ENCODE assay signal across 21 mouse cellular contexts in the genomic region with DNA sequence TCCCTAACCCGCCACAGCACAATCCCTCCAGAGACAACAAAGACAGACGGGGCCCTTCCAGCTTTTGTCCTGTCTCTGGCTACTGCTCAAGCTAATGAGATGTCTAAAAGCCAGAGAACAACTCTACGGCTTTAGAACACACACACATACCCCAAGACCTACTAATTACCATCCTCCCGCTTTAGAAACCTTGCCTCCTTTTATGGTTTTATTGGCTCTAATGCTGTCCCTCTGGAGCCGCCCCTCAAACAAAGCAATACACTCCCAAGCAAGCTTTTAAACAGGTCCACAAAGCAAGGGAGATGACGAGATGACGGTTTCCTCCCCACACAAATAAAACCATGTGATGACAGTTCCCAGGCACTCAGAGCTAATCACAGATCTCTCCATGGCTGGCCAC. TPM values are rescaled to one million over a fixed set of nuclear protein-coding genes. Genes with fewer than 3 reads are reported as not detected.
DNase-seq lines count a peak whose midpoint lies in the region; ATAC-seq and TF ChIP-seq lines count a peak whose summit lies in the region.
"Had no signal": no experiment of that assay in that cellular context is flagged by ENCODE, and none has a peak within 500 bp of the region (broad histone marks: within the 10 kb centered on the region; RNA-seq: fewer than 3 reads in every experiment).

No protein-coding gene starts in this region.

- ATAC-seq in intestine, embryonic 15.5 days, result peak; percentile 61; the same call in 1 of the 2 replicates
- no peak for ATAC-seq in intestine, postnatal 0 days
- ATAC-seq in forebrain, embryonic 13.5 days, result peak; percentile 16; the same call in 1 of the 2 replicates
- ATAC-seq: inflammation-experienced regulatory T-cells, adult 6 months had no signal

- no peak overlapping the region for H3K27ac ChIP-seq in intestine, embryonic 15.5 days
- H3K27ac ChIP-seq in intestine, postnatal 0 days (ENCODE audit: low read depth, low read length), result no peak overlapping the region
- peak overlapping the region; percentile 54 for H3K27ac ChIP-seq in forebrain, embryonic 13.5 days
- H3K27ac ChIP-seq: heart, embryonic 10.5 days; kidney, embryonic 15.5 days; stomach, embryonic 15.5 days had no signal

- H3K9me3 ChIP-seq in intestine, embryonic 15.5 days, result no peaks in the 10 kb centered on the region
- H3K9me3 ChIP-seq in intestine, postnatal 0 days (ENCODE audit: control insufficient read depth), result no peaks in the 10 kb centered on the region
- H3K9me3 ChIP-seq in forebrain, embryonic 13.5 days (replicated peaks), result no peaks in the 10 kb centered on the region
- H3K9me3 ChIP-seq: heart, embryonic 10.5 days; kidney, embryonic 15.5 days; stomach, embryonic 15.5 days had no signal

- DNase-seq in embryo, embryonic 10.5 days (ENCODE audit: low spot score), result peak; percentile 43
- DNase-seq in mesoderm, embryonic 11.5 days (ENCODE audit: low read depth, low spot score), result peak; percentile 16
- no peak for DNase-seq in natural killer cell, adult 2 months (ENCODE audit: low spot score in 2 of 2)
- no peak for DNase-seq in retina, postnatal 1 day
- no peak for DNase-seq in frontal cortex, postnatal 14 days (ENCODE audit: low spot score in 2 of 2)
- DNase-seq: adrenal gland, postnatal 14 days; B cell, adult 2 months; cerebellum, adult 9-10 months; heart, postnatal 10 days; layer of hippocampus, postnatal 36 days; lung, adult 18-20 months; lung, postnatal 4 days had no signal

- H3K36me3 ChIP-seq in intestine, embryonic 15.5 days, result peaks cover 21% of the 10 kb centered on the region
- H3K36me3 ChIP-seq in intestine, postnatal 0 days (ENCODE audit: control insufficient read depth, insufficient read depth), result peaks cover 44% of the 10 kb centered on the region
- H3K36me3 ChIP-seq in forebrain, embryonic 13.5 days (ENCODE audit: poor library complexity, severe bottlenecking), result peaks cover 59% of the 10 kb centered on the region

- no peaks in the 10 kb centered on the region for H3K27me3 ChIP-seq in intestine, embryonic 15.5 days (replicated peaks)
- H3K27me3 ChIP-seq in intestine, postnatal 0 days (replicated peaks; ENCODE audit: control insufficient read depth, insufficient read depth, low read length), result no peaks in the 10 kb centered on the region
- H3K27me3 ChIP-seq in forebrain, embryonic 13.5 days, result no peaks in the 10 kb centered on the region
- H3K27me3 ChIP-seq: kidney, embryonic 15.5 days; stomach, embryonic 15.5 days had no signal

- no peak overlapping the region for H3K4me2 ChIP-seq in intestine, embryonic 15.5 days (replicated peaks)
- H3K4me2 ChIP-seq in intestine, postnatal 0 days (replicated peaks; ENCODE audit: low read depth), result no peak overlapping the region
- peak overlapping the region; percentile 7; the same call in 1 of the 2 replicates for H3K4me2 ChIP-seq in forebrain, embryonic 13.5 days
- H3K4me2 ChIP-seq: kidney, embryonic 15.5 days; stomach, embryonic 15.5 days had no signal

- no peak overlapping the region for H3K4me3 ChIP-seq in intestine, embryonic 15.5 days (replicated peaks)
- H3K4me3 ChIP-seq in intestine, postnatal 0 days (ENCODE audit: low read depth, low read length), result no peak overlapping the region
- H3K4me3 ChIP-seq in forebrain, embryonic 13.5 days, result no peak overlapping the region
- H3K4me3 ChIP-seq: erythroblast, embryonic 14.5 days; heart, embryonic 10.5 days; kidney, embryonic 15.5 days; stomach, embryonic 15.5 days had no signal

- no peak overlapping the region for H3K9ac ChIP-seq in intestine, embryonic 15.5 days
- no peak overlapping the region for H3K9ac ChIP-seq in intestine, postnatal 0 days (ENCODE audit: low read depth, low read length)
- H3K9ac ChIP-seq in forebrain, embryonic 13.5 days, result no peak overlapping the region
- H3K9ac ChIP-seq: kidney, embryonic 15.5 days; stomach, embryonic 15.5 days had no signal

- no peak for TF ChIP-seq CTCF in intestine, postnatal 0 days (IDR thresholded peaks at IDR 0.05; ENCODE audit: low read depth)

- 53% methylated on average over 7 of the region's 7 CpGs for WGBS in intestine, embryonic 15.5 days
- WGBS in intestine, postnatal 0 days, result 49% methylated on average over 7 of the region's 7 CpGs
- WGBS in forebrain, embryonic 13.5 days, result 8% methylated on average over 7 of the region's 7 CpGs

- H3K4me1 ChIP-seq in intestine, embryonic 15.5 days (replicated peaks), result no peaks in the 10 kb centered on the region
- no peaks in the 10 kb centered on the region for H3K4me1 ChIP-seq in intestine, postnatal 0 days (replicated peaks; ENCODE audit: control insufficient read depth, insufficient read depth, low read length)
- peaks cover 43% of the 10 kb centered on the region for H3K4me1 ChIP-seq in forebrain, embryonic 13.5 days
- H3K4me1 ChIP-seq: stomach, embryonic 15.5 days had no signal

RNA-seq across cellular contexts. Expression of a gene that starts 32.0 kb away (rescaled TPM):
- 35.6 and 38.2 TPM in 2 replicates for polyA plus RNA-seq in intestine, embryonic 15.5 days (2015; fragmentation: Nextera tagmentation; extraction: Ambion mirVana)
- 36.1 TPM in 2 replicates for polyA plus RNA-seq in intestine, postnatal 0 days (2015; fragmentation: Nextera tagmentation; extraction: Ambion mirVana)
- polyA plus RNA-seq in forebrain, embryonic 13.5 days (2015; fragmentation: Nextera tagmentation; extraction: Ambion mirVana), result 53.5 and 56.3 TPM in 2 replicates

RNA-seq across cellular contexts. Expression of a gene that starts 35.5 kb away (rescaled TPM):
- 6.1 and 8.1 TPM in 2 replicates for polyA plus RNA-seq in intestine, embryonic 15.5 days (2015; fragmentation: Nextera tagmentation; extraction: Ambion mirVana)
- 14.0 and 14.7 TPM in 2 replicates for polyA plus RNA-seq in intestine, postnatal 0 days (2015; fragmentation: Nextera tagmentation; extraction: Ambion mirVana)
- 0.29 and 0.31 TPM in 2 replicates for polyA plus RNA-seq in forebrain, embryonic 13.5 days (2015; fragmentation: Nextera tagmentation; extraction: Ambion mirVana)
- polyA plus RNA-seq: cortical plate, adult 2 months; erythroblast, embryonic 14.5 days had no signal

Comparison
In these comparisons a context has a peak if more than half of its experiments do, and no peak if none do; other contexts are left out.
1. DNase-seq: peak in embryo, embryonic 10.5 days (single experiment) and mesoderm, embryonic 11.5 days (single experiment); none in natural killer cell, adult 2 months (0 of 2), retina, postnatal 1 day (single experiment) and frontal cortex, postnatal 14 days (0 of 2).